Mouse (Mus musculus): ENCODE measurements around the gene Sgf29. TPM values are rescaled to one million over a fixed set of nuclear protein-coding genes. Genes with fewer than 3 reads are reported as not detected.

Sgf29 gene
- polyA plus RNA-seq, 1 experiment from 2014 or later: 17.0 TPM

GRCm38 (mm10) chr7:126717566-126717965 lies 68.5 kb downstream of the Sgf29 start:
- Histone ChIP-seq H3K36me3 (ENCODE audit: inconsistent target) (no peaks in the 10 kb centered on the region), H3K4me3 (ENCODE audit: inconsistent target) (no peak overlapping the region), H3K79me2 (ENCODE audit: inconsistent target) (no peaks in the 10 kb centered on the region), H3K27ac (no peak overlapping the region)
- WGBS (ENCODE audit: missing documents): 92% methylated on average over 3 of the region's 3 CpGs

GRCm38 (mm10) chr7:126718787-126719337 lies 69.8 kb downstream of the Sgf29 start:
- Histone ChIP-seq H3K79me2 (ENCODE audit: inconsistent target) (no peaks in the 10 kb centered on the region), H3K4me3 (ENCODE audit: inconsistent target) (no peak overlapping the region), H3K27ac (no peak overlapping the region), H3K36me3 (ENCODE audit: inconsistent target) (no peaks in the 10 kb centered on the region)
- WGBS (ENCODE audit: missing documents): 90% methylated on average over 5 of the region's 5 CpGs

GRCm38 (mm10) chr7:126721635-126722034 lies 72.5 kb downstream of the Sgf29 start:
- no peak overlapping the region for H3K4me3 ChIP-seq (ENCODE audit: inconsistent target)
- H3K27ac ChIP-seq: no peak overlapping the region
- WGBS (ENCODE audit: missing documents): 63% methylated on average over 13 of the region's 13 CpGs
- no peaks in the 10 kb centered on the region for H3K36me3 ChIP-seq (ENCODE audit: inconsistent target)
- no peaks in the 10 kb centered on the region for H3K79me2 ChIP-seq (ENCODE audit: inconsistent target)

Other genes starting within 250 kb of the Sgf29 start
- 0.09 TPM in 1 of 3 replicates, not detected in the others for gene Cd19, start 234.4 kb upstream of the Sgf29 start, polyA plus RNA-seq (2018)
- 12.9 to 17.8 TPM (median 13.9 TPM) in 3 replicates for gene Rabep2, start 220.6 kb upstream of the Sgf29 start, polyA plus RNA-seq (2018)
- 0.06 TPM in 1 of 3 replicates, not detected in the others for gene Atp2a1, start 186.2 kb upstream of the Sgf29 start, polyA plus RNA-seq (2018)
- gene Sh2b1, start 173.9 kb upstream of the Sgf29 start, polyA plus RNA-seq (2018): 10.4 to 17.2 TPM (median 11.7 TPM) in 3 replicates
- gene Tufm, start 161.9 kb upstream of the Sgf29 start, polyA plus RNA-seq (2018): 41.8 to 72.5 TPM (median 42.9 TPM) in 3 replicates
- 60.6 to 79.7 TPM (median 71.8 TPM) in 3 replicates for gene Atxn2l, start 145.9 kb upstream of the Sgf29 start, polyA plus RNA-seq (2018)
- gene Eif3c, start 82.9 kb upstream of the Sgf29 start, polyA plus RNA-seq (2018): 124 to 206 TPM (median 173 TPM) in 3 replicates
- gene Apobr, start 64.4 kb upstream of the Sgf29 start, polyA plus RNA-seq (2018): 51.3 to 183 TPM (median 99.8 TPM) in 3 replicates
- 81.0 to 165 TPM (median 104 TPM) in 3 replicates for gene Cln3, start 63.5 kb upstream of the Sgf29 start, polyA plus RNA-seq (2018)
- 1.1 to 2.6 TPM (median 1.2 TPM) in 3 replicates for gene Il27, start 54.4 kb upstream of the Sgf29 start, polyA plus RNA-seq (2018)
- 14.9 to 47.0 TPM (median 32.4 TPM) in 3 replicates for gene Nupr1, start 18.4 kb upstream of the Sgf29 start, polyA plus RNA-seq (2018)
- gene Sult1a1, start 27.1 kb downstream of the Sgf29 start, polyA plus RNA-seq (2018): 1.7 to 8.8 TPM (median 7.5 TPM) in 3 replicates
- gene Bola2, start 46.1 kb downstream of the Sgf29 start, polyA plus RNA-seq (2018): 39.1 to 134 TPM (median 42.4 TPM) in 3 replicates
- gene Slx1b, start 46.5 kb downstream of the Sgf29 start, polyA plus RNA-seq (2018): 4.2 to 7.9 TPM (median 4.8 TPM) in 3 replicates
- gene Coro1a, start 58.5 kb downstream of the Sgf29 start, polyA plus RNA-seq (2018): 69.4 to 223 TPM (median 209 TPM) in 3 replicates
- gene Mapk3, start 110.3 kb downstream of the Sgf29 start, polyA plus RNA-seq (2018): 129 to 232 TPM (median 188 TPM) in 3 replicates
- gene Gdpd3, start 117.0 kb downstream of the Sgf29 start, polyA plus RNA-seq (2018): 1.9 to 3.3 TPM (median 2.6 TPM) in 3 replicates
- gene Ypel3, start 127.6 kb downstream of the Sgf29 start, polyA plus RNA-seq (2018): 40.6 to 227 TPM (median 90.3 TPM) in 3 replicates
- gene Tbx6, start 132.2 kb downstream of the Sgf29 start, polyA plus RNA-seq (2018): 0.19 to 0.25 TPM in 2 of 3 replicates, not detected in the other
- 62.0 to 139 TPM (median 129 TPM) in 3 replicates for gene Ppp4c, start 143.2 kb downstream of the Sgf29 start, polyA plus RNA-seq (2018)
- 0.17 to 0.25 TPM in 2 of 3 replicates, not detected in the other for gene Fam57b, start 148.4 kb downstream of the Sgf29 start, polyA plus RNA-seq (2018)
- gene 4930451I11Rik, start 182.3 kb downstream of the Sgf29 start, polyA plus RNA-seq (2018): not detected in 3 replicates
- 0.10 TPM in 1 of 3 replicates, not detected in the others for gene Doc2a, start 198.1 kb downstream of the Sgf29 start, polyA plus RNA-seq (2018)
- gene Hirip3, start 212.7 kb downstream of the Sgf29 start, polyA plus RNA-seq (2018): 3.9 to 23.5 TPM (median 19.4 TPM) in 3 replicates
- 34.7 to 59.9 TPM (median 57.7 TPM) in 3 replicates for gene Ino80e, start 213.1 kb downstream of the Sgf29 start, polyA plus RNA-seq (2018)
- 24.1 to 40.9 TPM (median 31.3 TPM) in 3 replicates for gene Taok2, start 235.4 kb downstream of the Sgf29 start, polyA plus RNA-seq (2018)

All from macrophage (primary cell).